8 mouse cellular contexts compared by ENCODE assay signal in genomic region chr5:117115193-117115767, GRCm38 (mm10). TPM values are rescaled to one million over a fixed set of nuclear protein-coding genes. Genes with fewer than 3 reads are reported as not detected.
DNase-seq lines count a peak whose midpoint lies in the region; ATAC-seq and TF ChIP-seq lines count a peak whose summit lies in the region.

No protein-coding gene starts in this region.

- H3K9me3 ChIP-seq in kidney, embryonic 14.5 days (ENCODE audit: control insufficient read depth, low read length): no peaks in the 10 kb centered on the region
- no peaks in the 10 kb centered on the region for H3K9me3 ChIP-seq in stomach, embryonic 16.5 days (replicated peaks; ENCODE audit: control insufficient read depth, low read length)

- 0 out of 2 replicates have a peak, but pooled peaks cover 1% of the 10 kb centered on the region for H3K79me2 ChIP-seq in heart, adult 2 months (replicated peaks; ENCODE audit: control insufficient read depth, insufficient read depth, low read length)

- H3K27ac ChIP-seq in heart, adult 2 months: peak overlapping the region; percentile 100
- H3K27ac ChIP-seq in kidney, embryonic 14.5 days (ENCODE audit: low read depth, low read length): peak overlapping the region; percentile 53
- H3K27ac ChIP-seq in stomach, embryonic 16.5 days (ENCODE audit: low read length): peak overlapping the region; percentile 87

- TF ChIP-seq CTCF in heart, adult 2 months (IDR thresholded peaks at IDR 0.05): no peak

- DNase-seq in heart, adult 2 months: no peak
- no peak for DNase-seq in heart, adult 8-10 months (ENCODE audit: low spot score)
- peak; percentile 46 for DNase-seq in Muller cell, postnatal 12 days (ENCODE audit: inconsistent ontology term)
- DNase-seq in cerebellum, postnatal 36 days: peak; percentile 35 to 39
- peak; percentile 33 for DNase-seq in gastrocnemius, postnatal 25 days
- peak; percentile 25 for DNase-seq in lung, postnatal 14 days

- TF ChIP-seq EP300 in heart, adult 2 months (IDR thresholded peaks at IDR 0.05; ENCODE audit: insufficient read depth, low read depth, low read length): no peak

- H3K9ac ChIP-seq in heart, adult 2 months (ENCODE audit: low read depth, low read length): peak overlapping the region; percentile 94
- H3K9ac ChIP-seq in kidney, embryonic 14.5 days (ENCODE audit: low read depth, low read length): peak overlapping the region; percentile 89
- peak overlapping the region; percentile 91 for H3K9ac ChIP-seq in stomach, embryonic 16.5 days (ENCODE audit: low read length)

- intact Hi-C loops in heart, adult 2 months (cut with DNase I): loop anchor here (5.0 to 10.0 kb wide), 5 partner anchors 172 to 377 kb away; partner anchors contain the start of genes Pebp1 and Rfc5

- TF ChIP-seq POLR2A in heart, adult 2 months (IDR thresholded peaks at IDR 0.05; ENCODE audit: insufficient read depth, low read depth, low read length): no peak

- peak overlapping the region; percentile 65 for H3K4me2 ChIP-seq in kidney, embryonic 14.5 days (replicated peaks; ENCODE audit: low read depth, low read length)
- peak overlapping the region; percentile 96 for H3K4me2 ChIP-seq in stomach, embryonic 16.5 days (ENCODE audit: low read depth, low read length)

- peak overlapping the region; percentile 94 for H3K4me3 ChIP-seq in heart, adult 2 months
- peak overlapping the region; percentile 74 for H3K4me3 ChIP-seq in kidney, embryonic 14.5 days (ENCODE audit: low read length)
- peak overlapping the region; percentile 88 for H3K4me3 ChIP-seq in stomach, embryonic 16.5 days (replicated peaks; ENCODE audit: low read length)

- WGBS in heart, adult 2 months: 2% methylated on average over 43 of the region's 43 CpGs
- under 1% methylated on average over 33 of the region's 43 CpGs for WGBS in kidney, embryonic 14.5 days
- under 1% methylated on average over 43 of the region's 43 CpGs for WGBS in stomach, embryonic 16.5 days

- ATAC-seq in kidney, embryonic 14.5 days (ENCODE audit: low FRiP score, low TSS enrichment): peak; percentile 16; the same call in 1 of the 2 replicates
- ATAC-seq in stomach, embryonic 16.5 days (ENCODE audit: insufficient read depth, low FRiP score): peak; percentile 3; the same call in 1 of the 2 replicates

- peaks cover 1% of the 10 kb centered on the region; the same call in 1 of the 2 replicates for H3K4me1 ChIP-seq in heart, adult 2 months (ENCODE audit: control insufficient read depth, insufficient read depth, low read length)
- 0 out of 2 replicates have a peak, but pooled peaks cover 3% of the 10 kb centered on the region for H3K4me1 ChIP-seq in kidney, embryonic 14.5 days (ENCODE audit: control insufficient read depth, insufficient read depth, low read length)
- peaks cover 17% of the 10 kb centered on the region; the same call in 1 of the 2 replicates for H3K4me1 ChIP-seq in stomach, embryonic 16.5 days (ENCODE audit: control insufficient read depth, insufficient read depth, low read length)

- no peaks in the 10 kb centered on the region for H3K36me3 ChIP-seq in heart, adult 2 months (ENCODE audit: control insufficient read depth, insufficient read depth, low read length)
- H3K36me3 ChIP-seq in kidney, embryonic 14.5 days (ENCODE audit: control insufficient read depth, insufficient read depth, low read length): peaks cover 29% of the 10 kb centered on the region
- H3K36me3 ChIP-seq in stomach, embryonic 16.5 days (ENCODE audit: control insufficient read depth, insufficient read depth, low read length): peaks cover 18% of the 10 kb centered on the region

- no peaks in the 10 kb centered on the region for H3K27me3 ChIP-seq in heart, adult 2 months (ENCODE audit: control insufficient read depth, insufficient read depth, low read length)
- no peaks in the 10 kb centered on the region for H3K27me3 ChIP-seq in kidney, embryonic 14.5 days (ENCODE audit: control insufficient read depth, insufficient read depth, low read length)
- H3K27me3 ChIP-seq in stomach, embryonic 16.5 days (ENCODE audit: control insufficient read depth, insufficient read depth, low read length): no peaks in the 10 kb centered on the region

RNA-seq across cellular contexts. Expression of gene Suds3, which starts 0.6 kb away (rescaled TPM):
- total RNA-seq in heart, adult 2 months (2021): 100 to 1,000 TPM in 1 of 2 experiments, 10 to 100 TPM in 1; 76.8 to 112 TPM
- polyA plus RNA-seq in heart, adult 2 months (2012; rRNA removed): 44.7 and 55.9 TPM in 2 replicates
- 100 to 1,000 TPM in 1 of 4 experiments, 10 to 100 TPM in 3; 75.9 to 101 (median 94.1) TPM for total RNA-seq in heart, adult 8-10 months (2022)
- total RNA-seq in gastrocnemius, postnatal 25 days (2021): 10 to 100 TPM; 72.6 to 81.8 TPM
- polyA plus RNA-seq in kidney, embryonic 14.5 days (2014; fragmentation: Nextera tagmentation; extraction: Ambion mirVana): 49.2 and 70.7 TPM in 2 replicates
- polyA plus RNA-seq in stomach, embryonic 16.5 days (2015; fragmentation: Nextera tagmentation; extraction: Ambion mirVana): 42.7 and 46.2 TPM in 2 replicates

RNA-seq across cellular contexts. Expression of gene Taok3, which starts 4.6 kb away (rescaled TPM):
- 1 to 10 TPM; 6.2 to 7.8 TPM for total RNA-seq in heart, adult 2 months (2021)
- polyA plus RNA-seq in heart, adult 2 months (2012; rRNA removed): 3.1 and 4.7 TPM in 2 replicates
- total RNA-seq in heart, adult 8-10 months (2022): 1 to 10 TPM; 6.1 to 8.4 (median 6.3) TPM
- total RNA-seq in gastrocnemius, postnatal 25 days (2021): 1 to 10 TPM; 4.4 to 5.8 TPM
- polyA plus RNA-seq in kidney, embryonic 14.5 days (2014; fragmentation: Nextera tagmentation; extraction: Ambion mirVana): 11.7 and 16.3 TPM in 2 replicates
- 33.1 TPM in 2 replicates for polyA plus RNA-seq in stomach, embryonic 16.5 days (2015; fragmentation: Nextera tagmentation; extraction: Ambion mirVana)

Comparison
In these comparisons a context has a peak if more than half of its experiments do, and no peak if none do; other contexts are left out.
1. DNase-seq: peak in Muller cell, postnatal 12 days (single experiment), cerebellum, postnatal 36 days (2 of 2), gastrocnemius, postnatal 25 days (single experiment) and lung, postnatal 14 days (single experiment); none in heart, adult 2 months (0 of 2) and heart, adult 8-10 months (single experiment).
2. Peak in every context shown above with its lines, with median percentiles within 50 percentile points of each other: H3K27ac ChIP-seq, H3K4me3 ChIP-seq and H3K9ac ChIP-seq.